Mouse (Mus musculus) kidney, adult 2 months (tissue): ENCODE data around the gene Arhgap10. TPM values are rescaled to one million over a fixed set of nuclear protein-coding genes. Genes with fewer than 3 reads are reported as not detected.

Experiments used
- DNase-seq: peaks from one replicate; pipeline ENCODE4 v3.0.0; 2021
- H3K27ac ChIP-seq: fragments of 200-500 bp; 2 replicates; pipeline ENCODE4 v1.5.1; 2012; ENCODE audit warnings: low read depth, low read length, control low read depth, inconsistent platforms; ENCODE audit not compliant: insufficient read depth
- H3K27me3 ChIP-seq: fragments of 200-500 bp; replicated peaks from 2 replicates; pipeline ENCODE4 v1.6.1; 2012; ENCODE audit warnings: mild to moderate bottlenecking, moderate library complexity, low read length, inconsistent platforms; ENCODE audit not compliant: control insufficient read depth, insufficient read depth
- H3K36me3 ChIP-seq: fragments of 200-500 bp; 2 replicates; pipeline ENCODE4 v1.6.1; 2012; ENCODE audit warnings: mild to moderate bottlenecking, moderate library complexity, low read length, inconsistent platforms; ENCODE audit not compliant: control insufficient read depth, insufficient read depth
- H3K4me1 ChIP-seq: fragments of 200-500 bp; 2 replicates; pipeline ENCODE4 v1.6.1; 2011; ENCODE audit warnings: low read length; ENCODE audit not compliant: control insufficient read depth, insufficient read depth
- H3K4me3 ChIP-seq: fragments of 200-500 bp; 2 replicates; pipeline ENCODE4 v1.5.1; 2011; ENCODE audit warnings: mild to moderate bottlenecking, low read depth, low read length, control low read depth; ENCODE audit not compliant: insufficient read depth
- CTCF ChIP-seq: fragments of 200-500 bp; conservative IDR thresholded peaks from 2 replicates; pipeline ENCODE4 v1.5.1; 2011; ENCODE audit warnings: low read depth, mild to moderate bottlenecking, control low read depth, low read length, moderate library complexity, mixed read lengths; ENCODE audit not compliant: insufficient read depth, insufficient read length
- POLR2A ChIP-seq: fragments of 200-500 bp; IDR thresholded peaks from one replicate; pipeline ENCODE4 v1.6.1; 2011; ENCODE audit warnings: low read depth, low read length, control low read depth
- WGBS: fragments of 180-500 bp; shearing (Covaris S2); methylation state at CpG from one replicate; pipeline ENCODE4 v1.1.7; 2018; 5-methylcytosine and 5-hydroxymethylcytosine counted together
- polyA plus RNA-seq: library from polyadenylated mRNA; depleted of rRNA; stranded (reverse); fragments of >200 nt; gene quantifications from 2 replicates; pipeline ENCODE4 v1.2.3, GENCODE M21; 2012

Gene Arhgap10
- polyA plus RNA-seq, 1 experiment, result 28.0 TPM

DNA sequence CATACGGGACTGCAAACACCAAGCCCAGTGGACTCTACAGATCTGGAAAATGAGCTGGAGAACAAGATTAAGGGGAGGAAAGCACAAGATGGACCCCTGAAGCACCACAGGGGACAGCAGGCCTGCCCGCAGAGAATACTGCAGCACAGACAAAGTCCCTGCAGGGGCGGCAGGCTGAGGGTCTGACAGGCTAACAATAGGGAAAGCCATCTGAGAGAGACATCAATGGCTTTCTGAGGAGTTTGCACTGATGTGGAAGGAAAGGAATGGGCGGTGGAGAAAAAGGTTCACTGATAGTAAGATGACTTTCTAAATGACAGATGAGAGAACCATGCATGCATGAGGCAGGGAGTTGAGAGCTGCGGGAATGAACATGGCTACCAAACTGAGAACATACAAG lies 111.3 kb downstream of the Arhgap10 start:
- DNase-seq, result no peak
- no peaks in the 10 kb centered on the region for H3K27me3 ChIP-seq
- no peak overlapping the region for H3K27ac ChIP-seq
- 96% methylated on average over 5 of the region's 5 CpGs for WGBS
- H3K36me3 ChIP-seq, result peaks cover 1% of the 10 kb centered on the region; the same call in 1 of the 2 replicates
- H3K4me3 ChIP-seq, result no peak overlapping the region
- H3K4me1 ChIP-seq, result no peaks in the 10 kb centered on the region
- TF ChIP-seq CTCF, result no peak
- no peak for TF ChIP-seq POLR2A

DNA sequence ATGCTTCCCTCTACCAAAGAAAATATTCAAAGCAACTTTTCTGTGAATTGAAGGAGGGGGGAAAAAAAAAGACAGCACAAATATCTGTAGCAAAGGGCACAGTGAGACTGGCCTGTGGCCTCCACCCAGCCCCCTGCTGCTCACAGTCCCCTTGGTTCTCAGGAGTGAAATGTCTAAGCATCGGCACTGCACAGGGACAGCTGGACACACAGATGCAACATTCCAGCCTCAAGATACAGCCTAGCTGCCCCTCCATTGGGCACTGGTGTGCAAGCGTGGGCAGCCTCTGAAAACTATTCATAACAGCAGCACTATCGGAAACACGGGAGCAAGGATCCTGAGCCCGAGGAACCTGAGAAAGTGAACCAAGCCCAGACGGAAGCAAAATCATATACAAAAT lies 113.7 kb downstream of the Arhgap10 start:
- H3K36me3 ChIP-seq, result peaks cover 1% of the 10 kb centered on the region
- WGBS, result 82% methylated on average over 6 of the region's 6 CpGs
- no peak overlapping the region for H3K4me3 ChIP-seq
- H3K4me1 ChIP-seq, result no peaks in the 10 kb centered on the region
- no peak overlapping the region for H3K27ac ChIP-seq
- no peak for TF ChIP-seq POLR2A
- no peak for TF ChIP-seq CTCF
- no peaks in the 10 kb centered on the region for H3K27me3 ChIP-seq
- no peak for DNase-seq

DNA sequence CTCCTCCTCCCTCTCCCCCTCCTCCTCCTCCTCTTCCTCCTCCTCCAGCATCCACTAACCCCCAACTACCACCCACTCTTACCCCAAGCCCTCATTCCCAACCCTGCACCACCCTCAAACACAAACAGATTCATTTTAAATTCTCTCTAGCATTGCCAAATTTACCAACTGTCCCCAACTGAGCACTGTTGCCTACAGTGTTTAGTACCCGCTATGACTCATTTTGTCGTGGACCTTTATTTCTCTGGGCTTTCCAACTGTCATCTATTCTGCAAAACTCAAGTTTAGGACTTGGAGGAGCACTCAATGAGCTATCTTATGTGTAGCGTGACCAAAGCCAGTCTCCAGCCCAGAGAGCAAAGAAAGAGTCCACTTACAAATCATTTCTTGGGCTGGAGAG lies 115.8 kb downstream of the Arhgap10 start:
- TF ChIP-seq CTCF, result no peak
- no peak for TF ChIP-seq POLR2A
- 93% methylated on average over 3 of the region's 3 CpGs for WGBS

DNA sequence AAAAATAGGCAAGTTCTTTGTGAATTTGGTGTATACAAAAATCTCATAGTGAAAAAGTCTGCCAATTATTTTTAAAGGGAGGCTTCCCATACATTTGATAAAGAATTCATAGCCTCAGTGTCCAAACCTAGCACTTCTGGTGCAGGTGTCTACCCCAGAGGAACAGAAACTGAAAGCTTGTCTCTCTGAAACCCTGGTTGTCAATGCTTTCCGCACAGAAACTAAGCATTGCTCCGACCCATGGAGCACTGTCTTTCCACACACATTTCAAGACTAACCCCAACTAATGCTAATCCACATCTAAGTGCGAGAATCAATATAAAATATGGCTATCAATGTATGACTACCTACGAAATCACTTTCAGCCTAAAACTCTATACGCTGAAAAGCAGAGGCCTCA lies 116.6 kb downstream of the Arhgap10 start:
- Histone ChIP-seq H3K4me3 (no peak overlapping the region), H3K36me3 (peaks cover 3% of the 10 kb centered on the region), H3K4me1 (no peaks in the 10 kb centered on the region), H3K27ac (no peak overlapping the region), H3K27me3 (no peaks in the 10 kb centered on the region)
- no peak for TF ChIP-seq POLR2A
- no peak for TF ChIP-seq CTCF
- no peak for DNase-seq
- 94% methylated on average over 5 of the region's 5 CpGs for WGBS

More for the DNA sequence above, 115.8 kb downstream of the Arhgap10 start:
- Histone ChIP-seq H3K4me3 (no peak overlapping the region), H3K27me3 (no peaks in the 10 kb centered on the region), H3K27ac (no peak overlapping the region), H3K36me3 (peaks cover 3% of the 10 kb centered on the region; the same call in 1 of the 2 replicates), H3K4me1 (no peaks in the 10 kb centered on the region)
- DNase-seq, result no peak

DNA sequence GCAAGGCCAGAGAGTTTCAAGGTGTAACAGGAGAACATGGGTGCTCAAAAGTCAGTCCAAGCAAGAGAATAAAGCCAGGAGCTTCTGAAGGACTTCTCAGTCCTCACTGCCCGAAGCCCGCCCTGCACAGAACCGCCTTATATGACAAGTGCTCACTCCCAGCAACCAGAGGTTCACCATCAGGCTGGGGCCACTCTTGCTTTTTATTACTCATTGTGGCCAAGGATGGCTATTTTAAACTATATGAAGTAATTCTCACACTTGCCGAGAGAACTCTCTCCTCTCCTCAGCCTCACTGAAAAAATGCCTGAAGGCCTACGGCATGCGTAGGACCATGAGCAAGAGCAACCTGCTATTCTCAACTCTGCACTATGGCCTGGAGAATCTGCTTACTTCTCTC lies 133.7 kb downstream of the Arhgap10 start:
- WGBS, result 92% methylated on average over 6 of the region's 6 CpGs
- DNase-seq, result no peak
- Histone ChIP-seq H3K36me3 (no peaks in the 10 kb centered on the region; the same call in 1 of the 2 replicates), H3K4me3 (no peak overlapping the region), H3K4me1 (no peaks in the 10 kb centered on the region), H3K27ac (no peak overlapping the region), H3K27me3 (no peaks in the 10 kb centered on the region)
- TF ChIP-seq POLR2A, result no peak
- no peak for TF ChIP-seq CTCF

DNA sequence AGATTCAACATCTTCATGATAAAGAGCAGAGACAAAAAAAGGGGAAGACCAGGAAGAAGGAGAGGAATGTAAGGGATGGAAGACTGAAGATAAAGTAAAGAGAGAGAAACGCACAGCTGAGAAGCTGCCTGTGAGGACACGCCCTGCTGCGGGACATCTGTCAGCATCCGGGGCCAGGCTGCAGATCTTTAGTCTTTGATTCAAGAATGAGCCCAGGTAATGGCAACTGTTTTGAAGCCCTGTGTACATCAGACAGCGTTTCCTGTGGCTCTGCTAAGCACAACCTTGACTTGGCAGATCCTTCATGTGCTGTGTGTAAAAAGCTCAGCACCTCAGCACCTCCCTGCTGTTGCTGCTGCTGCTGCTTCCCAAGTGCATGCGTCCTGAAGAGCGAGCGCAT lies 134.1 kb downstream of the Arhgap10 start:
- Histone ChIP-seq H3K4me1 (no peaks in the 10 kb centered on the region), H3K27ac (no peak overlapping the region), H3K27me3 (no peaks in the 10 kb centered on the region), H3K36me3 (no peaks in the 10 kb centered on the region; the same call in 1 of the 2 replicates), H3K4me3 (no peak overlapping the region)
- TF ChIP-seq POLR2A (no peak), CTCF (no peak)
- no peak for DNase-seq
- 94% methylated on average over 8 of the region's 8 CpGs for WGBS

DNA sequence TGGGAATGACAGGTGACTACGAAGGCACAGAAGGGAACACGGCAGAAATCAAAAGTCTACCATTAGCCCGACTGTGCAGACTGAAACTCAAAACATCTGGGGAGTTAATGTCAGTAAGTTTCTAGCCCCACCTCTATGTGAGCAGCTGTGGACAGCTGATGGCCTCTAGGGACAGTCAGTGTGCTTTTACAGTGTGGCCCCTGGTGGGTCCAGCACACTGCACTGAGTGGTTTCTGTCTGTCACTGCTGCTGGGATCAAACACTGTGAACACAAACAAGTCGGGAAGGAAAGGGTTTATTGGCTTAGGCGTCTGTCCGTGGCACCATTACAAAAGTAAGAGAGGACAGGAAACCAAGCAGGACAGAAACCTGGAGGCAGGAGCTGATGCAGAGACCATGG lies 136.9 kb downstream of the Arhgap10 start:
- no peak overlapping the region for H3K27ac ChIP-seq
- 68% methylated on average over 6 of the region's 6 CpGs for WGBS
- no peaks in the 10 kb centered on the region for H3K36me3 ChIP-seq
- H3K4me1 ChIP-seq, result 0 out of 2 replicates have a peak, but pooled peaks cover 3% of the 10 kb centered on the region
- TF ChIP-seq CTCF, result no peak
- TF ChIP-seq POLR2A, result no peak
- H3K4me3 ChIP-seq, result no peak overlapping the region
- no peak for DNase-seq
- H3K27me3 ChIP-seq, result no peaks in the 10 kb centered on the region
